Mouse (Mus musculus) embryonic fibroblast, embryonic 13.5 days (primary cell): ENCODE results near the gene Ola1. TPM values are rescaled to one million over a fixed set of nuclear protein-coding genes. Genes with fewer than 3 reads are reported as not detected.

ENCODE experiments used
- H3K27ac ChIP-seq: 2 replicates; pipeline ENCODE4 v1.5.1; 2012; ENCODE audit warnings: low read length, control low read depth, inconsistent platforms; ENCODE audit not compliant: insufficient read depth
- H3K4me1 ChIP-seq: 2 replicates; pipeline ENCODE4 v1.6.1; 2011; ENCODE audit warnings: low read length; ENCODE audit not compliant: control insufficient read depth, insufficient read depth
- H3K4me3 ChIP-seq: 2 replicates; pipeline ENCODE4 v1.5.1; 2011; ENCODE audit warnings: mild to moderate bottlenecking, control low read depth, low read length; ENCODE audit not compliant: insufficient read depth
- CTCF ChIP-seq: IDR thresholded peaks from 2 replicates; pipeline ENCODE4 v1.5.1; 2011; ENCODE audit warnings: mild to moderate bottlenecking, control low read depth, low read length, moderate library complexity, borderline replicate concordance; ENCODE audit not compliant: insufficient read depth
- POLR2A ChIP-seq: IDR thresholded peaks from 2 replicates; pipeline ENCODE4 v1.6.1; 2011; ENCODE audit warnings: low read depth, mild to moderate bottlenecking, control low read depth, low read length, moderate library complexity
- polyA plus RNA-seq: library from polyadenylated mRNA; stranded (reverse); fragments of >200 nt; gene quantifications from 2 replicates; pipeline ENCODE4 v1.2.4, GENCODE M21; 2011; ENCODE audit warnings: low read depth; ENCODE audit not compliant: missing spikeins, insufficient read length

The Ola1 gene
- 104 and 112 TPM in 2 replicates for polyA plus RNA-seq

- no peak within 1 kb of the TSS for H3K27ac ChIP-seq
- no peak for TF ChIP-seq CTCF
- no peak for TF ChIP-seq POLR2A
- H3K4me3 ChIP-seq = no peak within 1 kb of the TSS
- no peaks in the 10 kb centered on the region for H3K4me1 ChIP-seq
Observed at GRCm38 (mm10) chr2:73218913-73219312, at the start of gene Ola1. TSS of gene Ola1 (minus strand) at chr2:73218924.

GRCm38 (mm10) chr2:73268281-73268680 lies 49.6 kb upstream of the Ola1 start:
- H3K4me3 ChIP-seq = no peak overlapping the region
- TF ChIP-seq POLR2A (no peak), CTCF (no peak)
- H3K27ac ChIP-seq = no peak overlapping the region
- no peaks in the 10 kb centered on the region for H3K4me1 ChIP-seq

- Histone ChIP-seq H3K4me3 (no peak overlapping the region), H3K4me1 (no peaks in the 10 kb centered on the region), H3K27ac (no peak overlapping the region)
- TF ChIP-seq CTCF (no peak), POLR2A (no peak)
Observed at GRCm38 (mm10) chr2:73267818-73268217, 49.1 kb upstream of the Ola1 start.

GRCm38 (mm10) chr2:73267231-73267630 lies 48.5 kb upstream of the Ola1 start:
- H3K4me3 ChIP-seq = no peak overlapping the region
- TF ChIP-seq POLR2A = no peak
- TF ChIP-seq CTCF = no peak
- no peak overlapping the region for H3K27ac ChIP-seq
- no peaks in the 10 kb centered on the region for H3K4me1 ChIP-seq

- H3K4me3 ChIP-seq = no peak overlapping the region
- TF ChIP-seq POLR2A (no peak), CTCF (no peak)
- no peaks in the 10 kb centered on the region for H3K4me1 ChIP-seq
- no peak overlapping the region for H3K27ac ChIP-seq
Observed at GRCm38 (mm10) chr2:73266623-73267022, 47.9 kb upstream of the Ola1 start.

- Histone ChIP-seq H3K27ac (no peak overlapping the region), H3K4me3 (no peak overlapping the region), H3K4me1 (no peaks in the 10 kb centered on the region)
- TF ChIP-seq CTCF (peak; percentile 40; the same call in 1 of the 2 replicates), POLR2A (no peak)
Observed at GRCm38 (mm10) chr2:73266011-73266410, 47.3 kb upstream of the Ola1 start.

- no peak overlapping the region for H3K4me3 ChIP-seq
- no peak for TF ChIP-seq CTCF
- H3K4me1 ChIP-seq = no peaks in the 10 kb centered on the region
- no peak overlapping the region for H3K27ac ChIP-seq
Observed at GRCm38 (mm10) chr2:73264611-73265195, 46.0 kb upstream of the Ola1 start.

- Histone ChIP-seq H3K4me3 (peak overlapping the region; percentile 29), H3K4me1 (no peaks in the 10 kb centered on the region), H3K27ac (no peak overlapping the region)
- TF ChIP-seq CTCF = no peak
- no peak for TF ChIP-seq POLR2A
Observed at GRCm38 (mm10) chr2:73263794-73264610, 45.3 kb upstream of the Ola1 start.

- Histone ChIP-seq H3K4me1 (no peaks in the 10 kb centered on the region), H3K27ac (no peak overlapping the region), H3K4me3 (peak overlapping the region; percentile 29)
- TF ChIP-seq CTCF = no peak
- no peak for TF ChIP-seq POLR2A
Observed at GRCm38 (mm10) chr2:73263172-73263765, 44.5 kb upstream of the Ola1 start.

- H3K27ac ChIP-seq = no peak overlapping the region
- TF ChIP-seq CTCF (no peak), POLR2A (no peak)
- H3K4me1 ChIP-seq = no peaks in the 10 kb centered on the region
- H3K4me3 ChIP-seq = no peak overlapping the region
Observed at GRCm38 (mm10) chr2:73248701-73249100, 30.0 kb upstream of the Ola1 start.
